Mouse (Mus musculus) brain, embryonic 18.5 days (tissue): ENCODE data around the gene Ssbp3.

Experiments used
- DNase-seq: peaks from one replicate; pipeline ENCODE4 v3.0.0-alpha.2; 2012; ENCODE audit warnings: low read depth, low spot score

Gene Ssbp3

GRCm38 (mm10) chr4:107011325-107012004, 101.0 kb downstream of the Ssbp3 start:
- DNase-seq: no peak

GRCm38 (mm10) chr4:107012005-107012478, 101.5 kb downstream of the Ssbp3 start:
- DNase-seq: no peak

GRCm38 (mm10) chr4:107012574-107012973, 102.1 kb downstream of the Ssbp3 start:
- DNase-seq: no peak

- no peak for DNase-seq
These were observed 102.8 kb downstream of the Ssbp3 start for GRCm38 (mm10) chr4:107013119-107013816.

- no peak for DNase-seq
These were observed 103.3 kb downstream of the Ssbp3 start for GRCm38 (mm10) chr4:107013817-107014260.

GRCm38 (mm10) chr4:107015971-107016511, 105.5 kb downstream of the Ssbp3 start:
- DNase-seq: no peak

GRCm38 (mm10) chr4:107017257-107017656, 106.8 kb downstream of the Ssbp3 start:
- no peak for DNase-seq

- DNase-seq: no peak
These were observed 108.0 kb downstream of the Ssbp3 start for GRCm38 (mm10) chr4:107018521-107018920.

GRCm38 (mm10) chr4:107019027-107019426, 108.5 kb downstream of the Ssbp3 start:
- no peak for DNase-seq

- no peak for DNase-seq
These were observed 109.9 kb downstream of the Ssbp3 start for GRCm38 (mm10) chr4:107020287-107021000.

GRCm38 (mm10) chr4:107021464-107021863, 111.0 kb downstream of the Ssbp3 start:
- no peak for DNase-seq

GRCm38 (mm10) chr4:107024899-107025298, 114.4 kb downstream of the Ssbp3 start:
- no peak for DNase-seq

- DNase-seq: no peak
These were observed 114.9 kb downstream of the Ssbp3 start for GRCm38 (mm10) chr4:107025369-107025768.

GRCm38 (mm10) chr4:107026451-107026850, 116.0 kb downstream of the Ssbp3 start:
- no peak for DNase-seq

- DNase-seq: no peak
These were observed 125.2 kb downstream of the Ssbp3 start for GRCm38 (mm10) chr4:107035689-107036088.

GRCm38 (mm10) chr4:107036985-107037384, 126.5 kb downstream of the Ssbp3 start:
- no peak for DNase-seq

- no peak for DNase-seq
These were observed 127.8 kb downstream of the Ssbp3 start for GRCm38 (mm10) chr4:107038303-107038702.

- no peak for DNase-seq
These were observed 128.8 kb downstream of the Ssbp3 start for GRCm38 (mm10) chr4:107039270-107039669.

GRCm38 (mm10) chr4:107042304-107042703, 131.8 kb downstream of the Ssbp3 start:
- no peak for DNase-seq

- DNase-seq: no peak
These were observed 134.7 kb downstream of the Ssbp3 start for GRCm38 (mm10) chr4:107045188-107045587.

- DNase-seq: no peak
These were observed 137.3 kb downstream of the Ssbp3 start for GRCm38 (mm10) chr4:107047806-107048205.

GRCm38 (mm10) chr4:107048568-107049162, 138.2 kb downstream of the Ssbp3 start:
- no peak for DNase-seq
